Mouse (Mus musculus) midbrain, embryonic 16.5 days (tissue): ENCODE data around the gene Fam166a. TPM values are rescaled to one million over a fixed set of nuclear protein-coding genes. Genes with fewer than 3 reads are reported as not detected.

ENCODE experiments used
- ATAC-seq: fragments of 200-750 bp; cut with Nextera tagmentation; 2 replicates; pipeline ENCODE4 v1.8.0; 2017; ENCODE audit warnings: moderate TSS enrichment
- H3K27ac ChIP-seq: fragments of 300-500 bp; sonication (generic); 2 replicates; pipeline ENCODE4 v1.5.1; 2014; ENCODE audit warnings: mild to moderate bottlenecking, low read length, mixed read lengths
- H3K27me3 ChIP-seq: fragments of 300-500 bp; sonication (generic); 2 replicates; pipeline ENCODE4 v1.6.1; 2014; ENCODE audit warnings: low read depth, low read length, mixed read lengths; ENCODE audit not compliant: control insufficient read depth, insufficient read depth
- H3K36me3 ChIP-seq: fragments of 300-500 bp; sonication (generic); 2 replicates; pipeline ENCODE4 v1.6.1; 2014; ENCODE audit warnings: mild to moderate bottlenecking, low read length, moderate library complexity, mixed read lengths; ENCODE audit not compliant: control insufficient read depth, insufficient read depth
- H3K4me1 ChIP-seq: fragments of 300-500 bp; sonication (generic); 2 replicates; pipeline ENCODE4 v1.6.1; 2014; ENCODE audit warnings: mild to moderate bottlenecking, low read length, mixed read lengths; ENCODE audit not compliant: control insufficient read depth, insufficient read depth
- H3K4me2 ChIP-seq: fragments of 300-500 bp; sonication (generic); 2 replicates; pipeline ENCODE4 v1.6.1; 2014; ENCODE audit warnings: mild to moderate bottlenecking, low read length, mixed read lengths
- H3K4me3 ChIP-seq: fragments of 300-500 bp; sonication (generic); 2 replicates; pipeline ENCODE4 v1.5.1; 2014; ENCODE audit warnings: low read depth, mild to moderate bottlenecking, low read length, moderate library complexity, mixed read lengths
- H3K9ac ChIP-seq: fragments of 300-500 bp; sonication (generic); 2 replicates; pipeline ENCODE4 v1.6.1; 2014; ENCODE audit warnings: low read depth, low read length, mixed read lengths
- H3K9me3 ChIP-seq: fragments of 300-500 bp; sonication (generic); replicated peaks from 2 replicates; pipeline ENCODE4 v1.6.1; 2014; ENCODE audit warnings: mild to moderate bottlenecking, low read length, mixed read lengths; ENCODE audit not compliant: control insufficient read depth, poor library complexity, severe bottlenecking
- WGBS: fragments of 180-500 bp; shearing (Covaris S2); extraction: QIAGEN DNeasy Blood & Tissue Kit; methylation state at CpG from one replicate; pipeline ENCODE4 v1.1.7; 2014; 5-methylcytosine and 5-hydroxymethylcytosine counted together
- polyA plus RNA-seq: library from polyadenylated mRNA; unstranded; fragments of >200 nt; fragmentation: Nextera tagmentation; extraction: Ambion mirVana; gene quantifications from 2 replicates; pipeline ENCODE4 v1.2.1, GENCODE M21; 2015

Gene Fam166a
- polyA plus RNA-seq, 1 experiment from 2014 or later: 0.43 TPM

DNA sequence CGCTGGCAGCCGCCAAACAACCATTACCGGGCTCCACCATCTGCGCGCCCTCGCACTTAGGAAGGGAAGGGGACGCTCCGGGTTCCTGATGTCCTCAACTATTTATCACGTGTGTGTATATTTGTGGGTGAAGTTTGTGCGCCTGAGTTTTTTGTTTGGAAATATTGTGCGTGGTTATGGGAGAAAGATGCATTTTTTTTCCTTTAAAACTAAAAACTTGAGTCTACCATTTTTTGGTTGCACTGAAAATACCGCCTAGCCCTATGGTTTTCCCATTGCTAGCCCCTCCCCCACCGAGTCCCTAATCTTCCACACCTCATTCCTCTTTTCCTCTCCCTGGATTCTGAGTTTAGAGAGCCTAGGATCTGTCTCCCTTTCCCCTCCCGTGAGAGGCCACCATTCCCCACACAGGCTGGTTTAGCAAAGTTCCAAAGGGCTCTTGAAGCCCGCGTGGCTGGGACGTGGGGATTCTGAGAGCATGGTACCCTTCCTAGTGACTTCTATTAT, 36.6 kb upstream of the Fam166a start:
- Histone ChIP-seq H3K4me3 (peak overlapping the region; percentile 69), H3K36me3 (no peaks in the 10 kb centered on the region), H3K9me3 (no peaks in the 10 kb centered on the region), H3K27me3 (no peaks in the 10 kb centered on the region; the same call in 1 of the 2 replicates), H3K4me1 (peaks cover 34% of the 10 kb centered on the region), H3K9ac (peak overlapping the region; percentile 74), H3K27ac (peak overlapping the region; percentile 79), H3K4me2 (peak overlapping the region; percentile 67)
- no peak for ATAC-seq
- WGBS: under 1% methylated on average over 17 of the region's 17 CpGs

DNA sequence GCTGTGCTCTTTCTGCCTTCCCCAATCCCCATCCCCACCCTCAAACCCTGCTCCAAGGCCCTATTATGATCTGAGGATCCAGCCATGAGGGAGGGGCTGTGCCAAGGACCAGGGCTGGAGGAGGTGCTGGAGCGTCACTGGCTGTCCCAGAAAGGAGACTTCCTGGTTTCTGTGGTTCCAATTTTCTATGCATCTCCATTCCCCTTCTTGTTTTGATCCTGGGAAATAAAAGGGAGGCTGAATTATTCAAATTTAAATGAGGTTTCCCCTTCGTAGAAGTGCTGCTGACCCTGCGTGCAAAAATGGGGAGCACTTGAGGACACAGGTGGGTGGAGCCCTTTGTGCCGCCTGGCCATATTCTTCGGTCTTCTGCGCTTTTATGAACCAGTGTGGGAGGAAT, 35.9 kb upstream of the Fam166a start:
- Histone ChIP-seq H3K9me3 (no peaks in the 10 kb centered on the region), H3K4me3 (peak overlapping the region; percentile 69), H3K27me3 (no peaks in the 10 kb centered on the region; the same call in 1 of the 2 replicates), H3K4me1 (peaks cover 30% of the 10 kb centered on the region), H3K9ac (peak overlapping the region; percentile 47; the same call in 1 of the 2 replicates), H3K4me2 (peak overlapping the region; percentile 67), H3K36me3 (no peaks in the 10 kb centered on the region), H3K27ac (peak overlapping the region; percentile 26; the same call in 1 of the 2 replicates)
- WGBS: 6% methylated on average over 6 of the region's 6 CpGs
- no peak for ATAC-seq

DNA sequence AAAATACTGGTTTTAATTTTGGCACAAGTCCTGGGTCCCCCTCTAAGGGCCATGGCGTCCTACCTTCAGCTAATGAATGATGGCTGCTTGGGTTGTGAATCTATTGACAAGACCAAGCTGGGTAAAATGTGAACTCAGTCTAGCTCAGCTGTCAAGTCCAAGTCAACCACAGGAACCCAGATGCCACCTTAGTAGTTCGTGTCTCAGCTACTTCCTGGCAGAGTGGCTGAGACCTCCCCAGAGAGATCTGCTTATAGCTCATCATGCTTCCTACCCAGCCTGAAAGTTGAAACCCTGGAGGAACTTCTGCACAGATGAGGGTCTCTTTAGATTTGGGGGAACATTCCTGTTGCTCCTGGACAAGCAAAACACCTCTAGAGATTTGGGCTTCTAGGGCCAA, 35.2 kb upstream of the Fam166a start:
- Histone ChIP-seq H3K9ac (no peak overlapping the region), H3K4me3 (no peak overlapping the region; the same call in 1 of the 2 replicates), H3K27ac (no peak overlapping the region), H3K36me3 (no peaks in the 10 kb centered on the region), H3K4me2 (peak overlapping the region; percentile 67), H3K9me3 (no peaks in the 10 kb centered on the region), H3K27me3 (no peaks in the 10 kb centered on the region; the same call in 1 of the 2 replicates), H3K4me1 (peaks cover 23% of the 10 kb centered on the region)
- ATAC-seq: no peak
- 42% methylated on average over 2 of the region's 2 CpGs for WGBS

DNA sequence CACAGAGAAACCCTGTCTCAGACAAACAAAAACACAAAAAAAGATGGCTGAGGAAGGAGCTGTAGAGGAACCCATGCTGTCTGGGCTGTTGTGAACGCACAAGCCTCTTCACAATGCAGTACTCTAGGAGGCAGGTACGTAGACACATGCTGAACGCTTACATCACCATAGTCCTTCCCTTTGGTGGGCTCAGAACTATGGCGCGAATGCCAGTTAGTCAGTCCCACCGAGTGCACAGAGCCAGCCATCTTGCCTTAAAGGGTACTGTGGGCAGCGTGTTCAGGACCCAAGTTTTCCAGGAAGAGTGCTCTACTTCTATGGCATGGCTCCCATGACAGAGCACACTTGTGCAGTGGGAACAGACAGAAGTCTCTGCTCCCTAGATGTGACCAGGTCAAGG, 34.0 kb upstream of the Fam166a start:
- H3K27me3 ChIP-seq: no peaks in the 10 kb centered on the region; the same call in 1 of the 2 replicates
- H3K4me3 ChIP-seq: no peak overlapping the region
- no peak for ATAC-seq
- no peak overlapping the region for H3K4me2 ChIP-seq
- H3K4me1 ChIP-seq: peaks cover 23% of the 10 kb centered on the region
- H3K27ac ChIP-seq: no peak overlapping the region
- no peaks in the 10 kb centered on the region for H3K36me3 ChIP-seq
- no peak overlapping the region for H3K9ac ChIP-seq
- no peaks in the 10 kb centered on the region for H3K9me3 ChIP-seq
- 91% methylated on average over 7 of the region's 7 CpGs for WGBS

DNA sequence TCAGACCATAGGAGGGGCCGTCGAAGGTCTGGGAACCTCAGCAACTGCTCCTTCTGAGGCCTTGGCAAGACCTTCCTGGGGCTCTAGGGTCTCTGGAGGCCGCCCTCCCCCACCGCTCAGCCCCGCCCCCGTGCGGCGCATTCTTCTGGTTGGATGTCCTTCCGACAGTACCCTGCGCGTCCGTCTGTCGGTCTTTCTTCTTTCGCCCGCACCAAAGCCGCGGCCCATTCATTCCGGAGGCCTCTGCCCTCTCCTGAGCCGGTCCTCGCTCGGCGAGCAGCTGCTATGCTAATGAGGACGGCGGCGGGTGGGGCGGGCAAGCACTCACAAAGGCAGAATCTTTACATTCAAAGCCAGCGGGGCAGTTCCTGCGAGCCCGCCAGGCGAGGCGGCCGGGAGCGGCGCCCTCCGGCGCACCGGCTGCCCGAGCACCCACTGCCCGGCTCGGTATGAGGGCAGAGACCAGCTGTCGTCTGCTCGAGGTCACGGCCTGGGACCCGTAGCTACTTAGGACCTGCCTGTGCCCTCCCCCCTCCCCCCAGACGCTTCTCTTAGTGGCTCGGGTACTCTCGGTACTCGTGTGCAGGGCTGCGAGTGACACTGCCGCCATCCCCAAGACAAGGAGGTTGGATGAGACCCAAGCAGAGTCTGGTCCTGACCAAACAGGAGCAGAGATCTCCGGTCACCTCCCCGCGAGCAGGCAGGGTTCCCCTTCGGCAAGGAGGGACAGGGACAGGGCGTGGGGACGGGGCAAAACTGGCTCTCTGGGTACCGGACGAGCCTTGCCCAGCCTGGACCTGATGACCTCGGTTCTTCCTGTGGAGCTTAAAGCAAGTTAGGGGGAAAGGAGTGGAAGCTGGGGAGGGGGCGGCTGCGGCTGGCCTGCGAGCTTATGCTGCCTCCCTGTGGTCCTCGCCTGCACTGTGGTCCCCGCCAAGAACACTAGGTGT, 32.6 kb upstream of the Fam166a start:
- Histone ChIP-seq H3K27me3 (no peaks in the 10 kb centered on the region), H3K4me3 (peak overlapping the region; percentile 46), H3K9me3 (no peaks in the 10 kb centered on the region), H3K4me1 (peaks cover 18% of the 10 kb centered on the region), H3K27ac (peak overlapping the region; percentile 80), H3K4me2 (peak overlapping the region; percentile 76), H3K36me3 (no peaks in the 10 kb centered on the region), H3K9ac (peak overlapping the region; percentile 74)
- peak; percentile 79 for ATAC-seq
- WGBS: under 1% methylated on average over 63 of the region's 64 CpGs

DNA sequence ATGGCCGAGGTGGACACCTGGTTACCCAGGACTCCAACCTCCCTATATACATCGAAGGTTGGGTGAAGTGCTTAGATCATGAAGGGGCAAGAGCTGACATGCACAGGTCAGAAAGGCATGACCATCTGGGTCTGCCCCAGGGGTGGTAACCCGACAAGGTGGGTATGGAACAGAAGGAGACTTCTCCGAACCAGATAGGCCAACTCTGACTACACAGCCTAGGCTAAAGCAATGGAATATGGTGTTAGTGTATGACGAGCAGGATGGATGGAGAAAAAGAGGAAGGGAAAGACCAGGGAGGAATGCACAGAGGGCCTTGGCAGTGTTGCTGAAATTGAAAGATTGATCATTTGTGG, 32.0 kb upstream of the Fam166a start:
- Histone ChIP-seq H3K36me3 (no peaks in the 10 kb centered on the region), H3K4me3 (peak overlapping the region; percentile 46), H3K27me3 (no peaks in the 10 kb centered on the region), H3K4me1 (peaks cover 18% of the 10 kb centered on the region), H3K4me2 (peak overlapping the region; percentile 76), H3K27ac (no peak overlapping the region; the same call in 1 of the 2 replicates), H3K9me3 (no peaks in the 10 kb centered on the region), H3K9ac (peak overlapping the region; percentile 74; the same call in 1 of the 2 replicates)
- ATAC-seq: no peak
- 25% methylated on average over 5 of the region's 5 CpGs for WGBS

DNA sequence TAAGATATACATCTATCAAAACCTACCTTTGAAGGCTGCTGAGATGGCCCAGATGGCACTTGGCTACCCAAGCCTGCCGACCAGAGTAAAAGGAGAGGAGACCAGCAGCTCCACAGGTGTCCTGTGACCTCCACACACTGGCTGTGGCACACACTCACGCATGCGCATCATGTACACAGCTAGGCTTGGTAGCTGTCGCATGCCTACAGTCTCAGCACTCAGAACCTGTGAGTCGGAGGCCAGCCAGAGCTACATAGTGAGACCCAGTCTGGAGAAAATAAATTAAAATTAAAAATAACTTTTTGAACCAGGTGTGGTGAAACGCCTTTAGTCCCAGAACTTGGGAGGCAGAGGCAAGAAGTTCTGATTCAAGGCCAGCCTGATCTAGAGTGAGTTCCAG, 30.7 kb upstream of the Fam166a start:
- 81% methylated on average over 6 of the region's 6 CpGs for WGBS
- H3K4me1 ChIP-seq: peaks cover 13% of the 10 kb centered on the region
- no peaks in the 10 kb centered on the region for H3K9me3 ChIP-seq
- no peak for ATAC-seq
- H3K4me2 ChIP-seq: no peak overlapping the region
- H3K9ac ChIP-seq: no peak overlapping the region
- H3K36me3 ChIP-seq: no peaks in the 10 kb centered on the region
- no peaks in the 10 kb centered on the region for H3K27me3 ChIP-seq
- H3K27ac ChIP-seq: no peak overlapping the region
- H3K4me3 ChIP-seq: no peak overlapping the region

DNA sequence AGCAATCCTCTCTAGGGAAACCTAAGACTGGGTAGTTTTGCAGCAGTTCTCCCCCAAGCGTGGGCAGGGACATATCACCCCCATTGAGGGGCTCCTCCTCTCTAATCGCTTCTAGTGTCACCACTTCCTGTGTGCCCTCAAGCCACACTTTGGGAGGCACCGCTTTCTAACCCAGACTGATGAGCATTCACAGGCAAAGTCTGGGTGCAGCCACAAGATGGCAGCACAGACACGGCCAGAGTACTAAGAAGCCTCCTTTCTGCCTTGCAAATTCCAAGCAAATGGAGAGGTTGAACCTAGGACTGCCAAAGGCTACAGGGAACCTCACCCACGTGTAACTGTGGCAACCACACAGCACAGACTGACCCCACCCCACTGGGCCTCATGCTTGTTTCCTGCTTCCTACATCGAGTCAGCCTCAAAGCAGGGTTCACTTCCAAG, 25.2 kb upstream of the Fam166a start:
- no peaks in the 10 kb centered on the region for H3K36me3 ChIP-seq
- no peaks in the 10 kb centered on the region for H3K9me3 ChIP-seq
- H3K27ac ChIP-seq: no peak overlapping the region
- H3K4me2 ChIP-seq: no peak overlapping the region
- peak; percentile 79 for ATAC-seq
- WGBS: 3% methylated on average over 6 of the region's 6 CpGs
- peaks cover 21% of the 10 kb centered on the region for H3K27me3 ChIP-seq
- no peak overlapping the region for H3K9ac ChIP-seq
- H3K4me3 ChIP-seq: no peak overlapping the region
- H3K4me1 ChIP-seq: no peaks in the 10 kb centered on the region; the same call in 1 of the 2 replicates

DNA sequence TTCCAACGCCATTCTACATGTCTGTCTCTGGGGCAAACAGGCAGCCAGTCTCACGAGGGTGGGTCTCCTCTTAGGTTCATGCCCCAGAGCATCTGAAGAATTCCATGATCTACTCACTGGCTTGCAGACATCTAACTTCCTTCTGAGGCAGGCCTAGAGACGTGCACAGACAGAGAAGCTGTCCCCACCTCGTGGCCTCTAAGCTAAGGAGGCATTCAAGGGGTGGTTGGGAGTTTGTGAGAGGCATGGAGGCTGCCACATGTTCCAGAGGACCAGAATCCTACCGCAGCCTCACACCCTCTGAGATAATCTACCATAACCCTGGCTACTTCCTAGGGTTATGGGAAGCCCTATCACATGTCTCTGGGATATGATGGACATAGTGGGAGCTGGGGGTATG, 24.5 kb upstream of the Fam166a start:
- no peak overlapping the region for H3K27ac ChIP-seq
- H3K9me3 ChIP-seq: no peaks in the 10 kb centered on the region
- ATAC-seq: no peak
- H3K27me3 ChIP-seq: peaks cover 21% of the 10 kb centered on the region
- whole genome bisulfite sequencing: 88% methylated on average over 5 of the region's 5 CpGs
- no peak overlapping the region for H3K4me2 ChIP-seq
- no peaks in the 10 kb centered on the region; the same call in 1 of the 2 replicates for H3K4me1 ChIP-seq
- H3K4me3 ChIP-seq: no peak overlapping the region
- no peaks in the 10 kb centered on the region for H3K36me3 ChIP-seq
- no peak overlapping the region for H3K9ac ChIP-seq
